Mouse (Mus musculus): ENCODE results near the gene Tbc1d2b.

GRCm38 (mm10) chr9:90263340-90263679 is 7.3 kb downstream of the Tbc1d2b start:
- TF ChIP-seq POLR2A (IDR thresholded peaks at IDR 0.05; ENCODE audit: insufficient read length, low read depth) (no peak), MYOD1 (IDR thresholded peaks at IDR 0.05; ENCODE audit: control insufficient read depth in 1 of 3, insufficient read length in 2 of 3, low read depth in 2 of 3) (no peak), USF1 (IDR thresholded peaks at IDR 0.05; ENCODE audit: low read depth) (no peak), REST (IDR thresholded peaks at IDR 0.05; ENCODE audit: insufficient read depth, insufficient read length) (no peak), TCF12 (IDR thresholded peaks at IDR 0.05; ENCODE audit: insufficient read depth, poor library complexity, severe bottlenecking) (no peak), SRF (IDR thresholded peaks at IDR 0.05; ENCODE audit: control insufficient read depth, insufficient read length, low read depth) (no peak), POLR2AphosphoS2 (IDR thresholded peaks at IDR 0.05; ENCODE audit: insufficient read length, low read depth) (no peak), E2F4 (IDR thresholded peaks at IDR 0.05; ENCODE audit: insufficient read depth) (no peak), MAX (IDR thresholded peaks at IDR 0.05; ENCODE audit: low read depth) (no peak), MYOG (IDR thresholded peaks at IDR 0.05; ENCODE audit: control insufficient read depth in 1 of 3, insufficient read depth in 1 of 3, insufficient read length in 2 of 3, low read depth in 2 of 3) (no peak), CEBPB (IDR thresholded peaks at IDR 0.05; ENCODE audit: insufficient read depth, poor library complexity, severe bottlenecking) (no peak), TCF3 (IDR thresholded peaks at IDR 0.05; ENCODE audit: insufficient read length, low read depth) (no peak)
